Mouse (Mus musculus): ENCODE results near the gene Krt88.

GRCm38 (mm10) chr15:101418950-101419349 lies 28.6 kb upstream of the Krt88 start:
- no peak for TF ChIP-seq CTCF (IDR thresholded peaks at IDR 0.05; ENCODE audit: low read depth)
- no peak for TF ChIP-seq EP300 (IDR thresholded peaks at IDR 0.05; ENCODE audit: low read depth)

Data from heart, postnatal 0 days (tissue).